Comparison of ENCODE assay signal across 19 mouse cellular contexts in genomic region chr8:112653994-112654393, GRCm38 (mm10).
"Had no signal": no experiment of that assay in that cellular context is flagged by ENCODE, and none has a peak within 500 bp of the region (broad histone marks: within the 10 kb centered on the region; RNA-seq: fewer than 3 reads in every experiment).

No protein-coding gene starts in this region.

- H3K27ac ChIP-seq: limb, embryonic 12.5 days; limb, embryonic 15.5 days; liver, embryonic 12.5 days; liver, embryonic 15.5 days; lung, embryonic 15.5 days; midbrain, embryonic 12.5 days; neural tube, embryonic 12.5 days; neural tube, embryonic 15.5 days; stomach, postnatal 0 days had no signal

- H3K4me2 ChIP-seq: limb, embryonic 12.5 days; limb, embryonic 15.5 days; liver, embryonic 12.5 days; liver, embryonic 15.5 days; lung, embryonic 15.5 days; midbrain, embryonic 12.5 days; neural tube, embryonic 12.5 days; neural tube, embryonic 15.5 days had no signal

- H3K4me3 ChIP-seq: limb, embryonic 12.5 days; limb, embryonic 15.5 days; liver, embryonic 12.5 days; liver, embryonic 15.5 days; lung, embryonic 15.5 days; midbrain, embryonic 12.5 days; neural tube, embryonic 12.5 days; neural tube, embryonic 15.5 days had no signal

- H3K4me1 ChIP-seq: limb, embryonic 12.5 days; limb, embryonic 15.5 days; liver, embryonic 12.5 days; liver, embryonic 15.5 days; lung, embryonic 15.5 days; midbrain, embryonic 12.5 days; neural tube, embryonic 12.5 days; neural tube, embryonic 15.5 days had no signal

- H3K36me3 ChIP-seq: limb, embryonic 12.5 days; limb, embryonic 15.5 days; liver, embryonic 12.5 days; liver, embryonic 15.5 days; lung, embryonic 15.5 days; midbrain, embryonic 12.5 days; neural tube, embryonic 12.5 days; neural tube, embryonic 15.5 days had no signal

- ATAC-seq: liver, embryonic 12.5 days had no signal

- H3K9me3 ChIP-seq: limb, embryonic 12.5 days; limb, embryonic 15.5 days; liver, embryonic 12.5 days; liver, embryonic 15.5 days; lung, embryonic 15.5 days; midbrain, embryonic 12.5 days; neural tube, embryonic 12.5 days; neural tube, embryonic 15.5 days had no signal

- DNase-seq: kidney, adult 9 months; kidney, postnatal 14 days; kidney, postnatal 4 days; lung, adult 18-20 months; lung, postnatal 14 days; lung, postnatal 4 days; right cerebral cortex, adult 18-20 months; right cerebral cortex, postnatal 14 days; right cerebral cortex, postnatal 4 days; thymus, postnatal 25 days had no signal

- H3K27me3 ChIP-seq: limb, embryonic 12.5 days; limb, embryonic 15.5 days; liver, embryonic 12.5 days; liver, embryonic 15.5 days; lung, embryonic 15.5 days; midbrain, embryonic 12.5 days; neural tube, embryonic 12.5 days; neural tube, embryonic 15.5 days had no signal

- H3K9ac ChIP-seq: limb, embryonic 12.5 days; limb, embryonic 15.5 days; liver, embryonic 12.5 days; liver, embryonic 15.5 days; lung, embryonic 15.5 days; midbrain, embryonic 12.5 days; neural tube, embryonic 12.5 days; neural tube, embryonic 15.5 days had no signal
